Mouse (Mus musculus) kidney, adult 2 months (tissue): ENCODE results near the gene Psg16.

Experiments
- CTCF ChIP-seq: fragments of 200-500 bp; conservative IDR thresholded peaks from 2 replicates; pipeline ENCODE4 v1.5.1; 2011; ENCODE audit warnings: low read depth, mild to moderate bottlenecking, control low read depth, low read length, moderate library complexity, mixed read lengths; ENCODE audit not compliant: insufficient read depth, insufficient read length
- POLR2A ChIP-seq: fragments of 200-500 bp; IDR thresholded peaks from one replicate; pipeline ENCODE4 v1.6.1; 2011; ENCODE audit warnings: low read depth, low read length, control low read depth

DNA sequence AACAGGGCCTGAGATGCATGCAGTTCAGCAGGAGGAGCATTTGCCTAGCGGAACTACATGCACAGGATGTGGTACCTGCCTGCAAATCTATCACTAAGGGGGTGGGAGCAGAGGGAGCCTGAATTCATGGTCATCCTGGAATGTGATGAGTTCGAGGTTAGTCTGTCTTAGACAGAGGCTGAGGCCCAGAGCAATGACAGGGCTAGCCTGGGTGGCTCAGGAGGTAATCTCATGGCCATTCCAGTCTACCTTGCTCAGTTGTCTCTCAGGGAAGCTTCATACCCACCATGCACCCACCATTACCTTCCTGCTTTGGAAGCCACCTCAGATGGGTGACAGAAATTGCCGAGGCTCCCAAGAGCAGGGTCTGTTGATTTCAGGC is 14.4 kb upstream of the Psg16 start:
- TF ChIP-seq POLR2A, result no peak
- TF ChIP-seq CTCF, result no peak
